Mouse (Mus musculus) CH12.LX (cell line): ENCODE results near the gene Nkrf. TPM values are rescaled to one million over a fixed set of nuclear protein-coding genes. Genes with fewer than 3 reads are reported as not detected.
A peak's percentile ranks its signal among the peaks of the same experiment; 100 is the strongest.

Experiments used
- DNase-seq: peaks from one replicate; pipeline ENCODE4 v3.0.0-alpha.2; 2013; ENCODE audit errors: extremely low read depth
- H3K27ac ChIP-seq: 2 replicates; pipeline ENCODE4 v1.5.1; 2012; ENCODE audit warnings: low read depth, mild to moderate bottlenecking, control low read depth, moderate library complexity; ENCODE audit not compliant: insufficient read depth
- H3K27me3 ChIP-seq: replicated peaks from 2 replicates; pipeline ENCODE3; 2012; ENCODE audit warnings: inconsistent platforms
- H3K36me3 ChIP-seq, 2 experiments: replicated peaks in 1 of 2; 2 replicates each; pipeline versions ENCODE3 to v1.6.1; 2012; ENCODE audit warnings: inconsistent platforms in 1 of 2, low read length in 1 of 2, mild to moderate bottlenecking in 1 of 2, mixed read lengths in 1 of 2, moderate library complexity in 1 of 2; ENCODE audit not compliant: control insufficient read depth in 1 of 2, insufficient read depth in 1 of 2
- H3K4me1 ChIP-seq, 2 experiments: 2 replicates each; pipeline ENCODE4 v1.6.1; 2012; ENCODE audit warnings: inconsistent platforms in 1 of 2, moderate library complexity in 1 of 2; ENCODE audit not compliant: insufficient read depth in 2 of 2, control insufficient read depth in 1 of 2
- H3K4me2 ChIP-seq: 2 replicates; pipeline ENCODE4 v1.6.1; 2012; ENCODE audit warnings: low read depth, mild to moderate bottlenecking, control low read depth; ENCODE audit not compliant: poor library complexity, insufficient read depth, severe bottlenecking
- H3K4me3 ChIP-seq, 3 experiments: fragments of 150-350 bp in 1 of 3; sonication (generic) in 1 of 3; replicated peaks in 1 of 3; 2 replicates each; pipeline versions ENCODE3 to v1.5.1; 2011 to 2012; ENCODE audit warnings: low read depth in 2 of 3, low read length in 2 of 3, mild to moderate bottlenecking in 2 of 3, moderate library complexity in 2 of 3, control low read depth in 1 of 3, improper control_type of control experiment in 1 of 3, inconsistent platforms in 1 of 3, mixed read lengths in 1 of 3; ENCODE audit not compliant: poor library complexity in 1 of 3
- H3K79me2 ChIP-seq: replicated peaks from 2 replicates; pipeline ENCODE4 v1.6.1; 2012; ENCODE audit warnings: mild to moderate bottlenecking, moderate library complexity; ENCODE audit not compliant: control insufficient read depth, poor library complexity, insufficient read depth, severe bottlenecking; ENCODE audit errors: extremely low read depth
- H3K9ac ChIP-seq: 2 replicates; pipeline ENCODE4 v1.6.1; 2012; ENCODE audit warnings: low read depth, mild to moderate bottlenecking, control low read depth, moderate library complexity; ENCODE audit not compliant: insufficient read depth
- H3K9me3 ChIP-seq: replicated peaks from 2 replicates; pipeline ENCODE3; 2012; ENCODE audit warnings: low read length, inconsistent platforms, mixed read lengths
- CTCF ChIP-seq, 2 experiments: IDR thresholded peaks in 1 of 2; conservative IDR thresholded peaks in 1 of 2; 2 replicates each; pipeline ENCODE4 v1.5.1; 2011 to 2012; ENCODE audit warnings: low read depth in 2 of 2, low read length in 2 of 2, improper control_type of control experiment in 1 of 2, inconsistent platforms in 1 of 2, mild to moderate bottlenecking in 1 of 2, moderate library complexity in 1 of 2
- EP300 ChIP-seq: IDR thresholded peaks from 2 replicates; pipeline ENCODE4 v1.6.1; 2011; ENCODE audit warnings: low read length, improper control_type of control experiment
- GABPA ChIP-seq: IDR thresholded peaks from 2 replicates; pipeline ENCODE4 v1.6.1; 2012; ENCODE audit warnings: low read depth, low read length, improper control_type of control experiment, inconsistent platforms; ENCODE audit not compliant: insufficient replicate concordance
- MXI1 ChIP-seq: IDR thresholded peaks from 2 replicates; pipeline ENCODE4 v1.6.1; 2011; ENCODE audit warnings: mild to moderate bottlenecking, low read depth, low read length, improper control_type of control experiment
- MYC ChIP-seq: IDR thresholded peaks from 2 replicates; pipeline ENCODE4 v1.6.1; 2011; ENCODE audit warnings: low read depth, mild to moderate bottlenecking, improper control_type of control experiment, low read length
- POLR2AphosphoS2 ChIP-seq: IDR thresholded peaks from 2 replicates; pipeline ENCODE4 v1.6.1; 2011; ENCODE audit warnings: low read depth, low read length, improper control_type of control experiment
- RAD21 ChIP-seq: IDR thresholded peaks from 2 replicates; pipeline ENCODE4 v1.6.1; 2011; ENCODE audit warnings: low read depth, mild to moderate bottlenecking, low read length, improper control_type of control experiment, moderate library complexity
- RCOR1 ChIP-seq: conservative IDR thresholded peaks from 2 replicates; pipeline ENCODE4 v1.6.1; 2012; ENCODE audit warnings: low read depth, mild to moderate bottlenecking, inconsistent platforms, low read length, improper control_type of control experiment
- SMC3 ChIP-seq: IDR thresholded peaks from 2 replicates; pipeline ENCODE4 v1.6.1; 2011; ENCODE audit warnings: low read depth, low read length, improper control_type of control experiment
- USF2 ChIP-seq: conservative IDR thresholded peaks from 2 replicates; pipeline ENCODE4 v1.6.1; 2011; ENCODE audit warnings: low read depth, low read length, improper control_type of control experiment
- ZKSCAN1 ChIP-seq: IDR thresholded peaks from 2 replicates; pipeline ENCODE4 v1.6.1; 2012; ENCODE audit warnings: low read depth, inconsistent platforms, low read length, improper control_type of control experiment, borderline replicate concordance
- dilution Hi-C: fragments of 300-500 bp; cut with MboI; formaldehyde crosslinking; loops from 2 replicates; pipeline ENCODE4 v1.14.3; 2020; ENCODE audit warnings: low sequenced_read_pairs; ENCODE audit not compliant: extremely low pct_unique_long_range_greater_than_20kb, extremely low pct_ligation_motif_present
- in situ Hi-C: fragments of 300-500 bp; cut with MboI; formaldehyde crosslinking; loops from 3 replicates; pipeline ENCODE4 v1.14.3; 2019; ENCODE audit warnings: low sequenced_read_pairs, low pct_ligation_motif_present, low pct_unique_long_range_greater_than_20kb, mixed read lengths
- polyA plus RNA-seq: library from polyadenylated mRNA; unstranded; fragments of >175 nt; gene quantifications from 2 replicates; pipeline ENCODE4 v1.2.1, GENCODE M21; 2012; ENCODE audit warnings: low read depth; ENCODE audit not compliant: insufficient read length
- total RNA-seq, 2 experiments: library from RNA; depleted of rRNA; stranded (reverse); fragments of 300-350 nt in 1 of 2; fragments of >200 nt in 1 of 2; gene quantifications; 2 replicates each; pipeline ENCODE4 v1.2.3; 2012 to 2014

The Nkrf gene
- total and polyA plus RNA-seq, 3 experiments: 7.0 to 19.7 (median 19.5) TPM

GRCm38 (mm10) chrX:36930574-36930973 lies 27.9 kb upstream of the Nkrf start:
- Histone ChIP-seq H3K79me2 (no peaks in the 10 kb centered on the region), H3K4me3 (no peak overlapping the region), H3K27ac (no peak overlapping the region), H3K4me1 (peaks cover 0 to 14% of the 10 kb centered on the region in 2 experiments; a peak in 2 of 4 replicates), H3K36me3 (peaks cover 61 to 85% of the 10 kb centered on the region in 2 experiments), H3K9me3 (no peaks in the 10 kb centered on the region), H3K27me3 (no peaks in the 10 kb centered on the region), H3K9ac (no peak overlapping the region), H3K4me2 (no peak overlapping the region)
- dilution Hi-C loops: no loop called here
- TF ChIP-seq USF2 (no peak), POLR2AphosphoS2 (no peak), RAD21 (peak; percentile 17), CTCF (conservative IDR thresholded peaks at IDR 0.05 in 1 of 2, IDR thresholded peaks at IDR 0.05 in 1 of 2; ENCODE audit: low read depth in 2 of 2, low read length in 2 of 2) (peak; percentile 21 to 46; a peak in 3 of 4 replicates), SMC3 (peak; percentile 50)
- in situ Hi-C loops: no loop called here
- DNase-seq: peak; percentile 10

- Histone ChIP-seq H3K4me1 (peaks cover 0 to 14% of the 10 kb centered on the region in 2 experiments; a peak in 2 of 4 replicates), H3K27ac (no peak overlapping the region), H3K9ac (no peak overlapping the region), H3K79me2 (no peaks in the 10 kb centered on the region), H3K4me3 (no peak overlapping the region), H3K27me3 (no peaks in the 10 kb centered on the region), H3K9me3 (no peaks in the 10 kb centered on the region), H3K36me3 (peaks cover 66 to 86% of the 10 kb centered on the region in 2 experiments), H3K4me2 (no peak overlapping the region)
- no peak for DNase-seq
- dilution Hi-C loops (no loop called here), in situ Hi-C loops (no loop called here)
- TF ChIP-seq EP300: no peak
- TF ChIP-seq RCOR1: no peak
- no peak for TF ChIP-seq MYC
- no peak for TF ChIP-seq GABPA
- TF ChIP-seq, all 38 proteins: peak for 0
Observed at GRCm38 (mm10) chrX:36929694-36930093, 27.0 kb upstream of the Nkrf start.

- peaks cover 60 to 87% of the 10 kb centered on the region in 2 experiments for H3K36me3 ChIP-seq
- in situ Hi-C loops: no loop called here
- H3K4me3 ChIP-seq: no peak overlapping the region
- H3K79me2 ChIP-seq: 0 out of 2 replicates have a peak, but pooled peaks cover 2% of the 10 kb centered on the region
- H3K27ac ChIP-seq: no peak overlapping the region
- DNase-seq: no peak
- H3K27me3 ChIP-seq: no peaks in the 10 kb centered on the region
- no peak for TF ChIP-seq MXI1
- TF ChIP-seq ZKSCAN1: no peak
- TF ChIP-seq, all 38 proteins: peak for 0
- no peak overlapping the region for H3K9ac ChIP-seq
- H3K9me3 ChIP-seq: no peaks in the 10 kb centered on the region
- H3K4me1 ChIP-seq: peaks cover 0 to 14% of the 10 kb centered on the region in 2 experiments; a peak in 2 of 4 replicates
- H3K4me2 ChIP-seq: no peak overlapping the region
- dilution Hi-C loops: no loop called here
Observed at GRCm38 (mm10) chrX:36928791-36929190, 26.1 kb upstream of the Nkrf start.
